Mouse (Mus musculus) kidney, embryonic 14.5 days (tissue): ENCODE results near the gene Xbp1. TPM values are rescaled to one million over a fixed set of nuclear protein-coding genes. Genes with fewer than 3 reads are reported as not detected.
"Not testable (repeated sequence)": the region's sequence is repeated elsewhere in the genome, so short reads cannot be mapped to it uniquely, and the experiment has no call there.

Experiments used
- ATAC-seq: fragments of 200-750 bp; cut with Nextera tagmentation; 2 replicates; pipeline ENCODE4 v1.8.0; 2017; ENCODE audit warnings: moderate number of reproducible peaks, mild to moderate bottlenecking, moderate TSS enrichment, moderate library complexity; ENCODE audit not compliant: low FRiP score, low TSS enrichment
- H3K27ac ChIP-seq: fragments of 300-500 bp; sonication (generic); 2 replicates; pipeline ENCODE4 v1.5.1; 2014; ENCODE audit warnings: low read depth, mild to moderate bottlenecking, low read length, moderate library complexity, mixed read lengths
- H3K27me3 ChIP-seq: fragments of 300-500 bp; sonication (generic); 2 replicates; pipeline ENCODE4 v1.6.1; 2014; ENCODE audit warnings: mild to moderate bottlenecking, low read length; ENCODE audit not compliant: control insufficient read depth, insufficient read depth
- H3K36me3 ChIP-seq: fragments of 300-500 bp; sonication (generic); 2 replicates; pipeline ENCODE4 v1.6.1; 2014; ENCODE audit warnings: low read length, mixed read lengths; ENCODE audit not compliant: control insufficient read depth, insufficient read depth
- H3K4me1 ChIP-seq: fragments of 300-500 bp; sonication (generic); 2 replicates; pipeline ENCODE4 v1.6.1; 2014; ENCODE audit warnings: low read length, mixed read lengths; ENCODE audit not compliant: control insufficient read depth, insufficient read depth
- H3K4me2 ChIP-seq: fragments of 300-500 bp; sonication (generic); replicated peaks from 2 replicates; pipeline ENCODE4 v1.6.1; 2014; ENCODE audit warnings: low read depth, mild to moderate bottlenecking, low read length
- H3K4me3 ChIP-seq: fragments of 300-500 bp; sonication (generic); 2 replicates; pipeline ENCODE4 v1.5.1; 2014; ENCODE audit warnings: mild to moderate bottlenecking, low read length
- H3K9ac ChIP-seq: fragments of 300-500 bp; sonication (generic); 2 replicates; pipeline ENCODE4 v1.6.1; 2014; ENCODE audit warnings: low read depth, mild to moderate bottlenecking, low read length, moderate library complexity
- H3K9me3 ChIP-seq: fragments of 300-500 bp; sonication (generic); 2 replicates; pipeline ENCODE4 v1.6.1; 2016; ENCODE audit warnings: low read length; ENCODE audit not compliant: control insufficient read depth
- WGBS: fragments of 180-500 bp; shearing (Covaris S2); extraction: QIAGEN DNeasy Blood & Tissue Kit; methylation state at CpG from one replicate; pipeline ENCODE4 v1.1.7; 2014; 5-methylcytosine and 5-hydroxymethylcytosine counted together
- polyA plus RNA-seq: library from polyadenylated mRNA; unstranded; fragments of >200 nt; fragmentation: Nextera tagmentation; extraction: Ambion mirVana; gene quantifications from 2 replicates; pipeline ENCODE4 v1.2.1, GENCODE M21; 2014

Gene Xbp1
- polyA plus RNA-seq, 1 experiment from 2014 or later = 174 TPM

DNA sequence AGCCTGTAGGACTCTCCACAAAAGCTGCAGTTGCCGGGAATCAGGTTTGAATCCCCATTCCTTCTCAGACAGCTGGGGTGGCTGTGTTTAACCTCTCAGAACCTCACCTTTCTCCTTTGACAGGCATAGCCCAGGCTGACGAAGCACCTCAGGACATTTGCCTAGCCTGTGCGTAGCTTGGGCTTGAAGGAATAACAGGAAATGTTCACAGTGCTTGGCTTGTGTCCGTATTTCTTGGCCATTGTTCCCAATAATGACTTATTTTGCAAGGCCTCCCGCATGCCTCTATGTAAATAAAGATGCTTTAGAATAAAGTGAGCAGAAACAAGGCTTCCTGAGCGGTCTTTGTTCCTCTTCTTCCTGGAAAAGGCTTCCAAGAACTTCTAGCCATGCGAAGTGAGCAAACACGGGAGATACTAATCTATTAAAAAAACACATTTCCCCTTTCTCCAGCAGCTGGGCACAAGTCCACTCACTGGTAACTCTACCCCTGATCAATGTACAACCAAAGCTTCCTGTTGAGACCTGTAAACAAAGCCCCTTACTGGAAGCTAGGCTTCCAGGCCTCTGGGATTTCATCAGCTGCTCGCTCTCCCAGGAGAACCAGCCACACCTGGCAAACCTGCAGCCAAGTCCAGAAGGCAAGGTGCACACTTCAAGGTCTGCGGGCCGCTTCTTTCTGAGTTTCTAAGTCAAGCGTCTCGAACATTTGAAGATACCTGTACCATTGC lies 21.4 kb upstream of the Xbp1 start:
- H3K4me2 ChIP-seq = no peak overlapping the region
- WGBS = 60% methylated on average over 13 of the region's 13 CpGs
- no peaks in the 10 kb centered on the region for H3K27me3 ChIP-seq
- H3K4me1 ChIP-seq = no peaks in the 10 kb centered on the region
- peak; percentile 52; the same call in 1 of the 2 replicates for ATAC-seq
- no peak overlapping the region for H3K4me3 ChIP-seq
- H3K9ac ChIP-seq = no peak overlapping the region
- H3K9me3 ChIP-seq = no peaks in the 10 kb centered on the region
- no peaks in the 10 kb centered on the region for H3K36me3 ChIP-seq
- H3K27ac ChIP-seq = peak overlapping the region; percentile 31; the same call in 1 of the 2 replicates

DNA sequence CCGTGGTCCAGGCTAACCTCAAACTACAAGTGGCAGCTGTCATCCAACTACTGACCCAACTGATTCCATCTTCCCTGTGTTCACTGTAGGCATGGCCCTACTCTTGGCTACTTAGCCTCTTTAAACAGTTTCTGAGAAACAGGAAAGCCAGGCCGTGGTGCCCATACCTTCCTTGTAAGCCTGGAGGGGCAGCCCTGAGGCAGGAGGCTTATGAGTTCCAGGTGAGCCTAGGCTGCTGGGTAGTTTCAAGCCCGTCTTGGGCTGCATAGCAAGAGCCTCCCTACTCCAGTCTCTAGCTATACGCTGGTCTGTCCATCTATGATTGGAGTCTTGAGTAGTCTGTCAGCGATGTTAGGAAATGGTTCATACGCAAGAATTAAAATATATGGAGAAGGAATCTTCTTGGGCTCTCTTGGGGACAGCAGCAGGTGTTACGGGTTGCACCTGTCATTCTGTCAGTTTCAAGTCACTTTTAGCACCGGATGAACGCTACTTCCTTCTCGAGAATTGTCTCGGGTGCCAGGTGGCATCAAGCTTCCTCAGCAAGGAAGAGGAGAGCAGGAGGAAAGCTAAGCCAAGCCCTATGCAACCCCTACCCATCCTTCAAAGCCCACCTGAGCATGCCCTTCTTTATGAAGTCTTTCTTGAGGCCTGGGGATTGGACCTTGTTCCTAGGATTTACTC lies 20.4 kb upstream of the Xbp1 start:
- Histone ChIP-seq H3K36me3 (no peaks in the 10 kb centered on the region), H3K4me1 (no peaks in the 10 kb centered on the region), H3K9ac (no peak overlapping the region), H3K9me3 (no peaks in the 10 kb centered on the region), H3K4me3 (no peak overlapping the region), H3K27ac (no peak overlapping the region), H3K27me3 (no peaks in the 10 kb centered on the region), H3K4me2 (no peak overlapping the region)
- 86% methylated on average over 11 of the region's 11 CpGs for WGBS
- ATAC-seq = no peak

DNA sequence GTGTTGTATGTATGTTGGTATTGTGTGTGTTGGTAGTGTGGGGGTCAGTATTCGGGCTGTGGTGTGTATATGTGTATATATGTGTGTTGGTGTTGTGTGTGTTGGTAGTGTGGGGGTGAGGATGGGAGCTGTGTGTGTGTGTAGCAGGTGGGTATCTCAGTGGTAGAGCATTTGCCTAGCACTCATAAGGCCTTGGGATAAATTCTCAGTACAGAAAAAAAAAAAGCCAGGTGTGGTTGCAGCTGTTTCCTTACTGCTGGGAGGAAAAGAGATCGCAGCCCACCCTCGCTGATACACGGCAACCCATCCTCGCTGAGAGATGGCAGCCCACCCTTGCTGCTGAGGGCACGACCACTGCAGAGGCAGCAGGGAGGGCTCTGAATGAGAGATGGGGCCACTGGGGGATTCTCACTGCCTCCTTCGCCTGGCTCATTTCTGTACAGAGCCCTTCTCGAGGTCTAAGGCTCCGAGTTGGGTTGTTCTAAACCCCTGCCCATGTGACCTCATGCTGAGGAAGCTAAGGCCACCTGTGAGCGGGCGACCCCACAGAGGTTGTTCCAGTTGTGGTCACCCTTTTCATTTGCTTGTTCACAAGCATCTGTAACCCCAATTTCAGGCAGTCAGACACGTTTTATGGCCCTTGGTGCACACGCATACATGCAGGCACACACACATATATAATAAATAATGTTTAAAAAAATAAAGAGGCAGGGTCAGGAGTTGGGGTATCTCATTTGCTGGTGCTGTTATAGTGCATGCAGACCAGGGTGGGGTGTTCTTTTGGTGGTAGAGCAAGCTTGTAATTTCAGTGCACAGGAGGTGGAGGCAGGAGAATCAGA lies 19.3 kb upstream of the Xbp1 start:
- no peak for ATAC-seq
- Histone ChIP-seq H3K9ac (no peak overlapping the region), H3K4me2 (no peak overlapping the region), H3K27ac (no peak overlapping the region), H3K4me3 (no peak overlapping the region), H3K27me3 (no peaks in the 10 kb centered on the region), H3K9me3 (no peaks in the 10 kb centered on the region), H3K4me1 (no peaks in the 10 kb centered on the region), H3K36me3 (no peaks in the 10 kb centered on the region)
- 77% methylated on average over 13 of the region's 13 CpGs for WGBS

DNA sequence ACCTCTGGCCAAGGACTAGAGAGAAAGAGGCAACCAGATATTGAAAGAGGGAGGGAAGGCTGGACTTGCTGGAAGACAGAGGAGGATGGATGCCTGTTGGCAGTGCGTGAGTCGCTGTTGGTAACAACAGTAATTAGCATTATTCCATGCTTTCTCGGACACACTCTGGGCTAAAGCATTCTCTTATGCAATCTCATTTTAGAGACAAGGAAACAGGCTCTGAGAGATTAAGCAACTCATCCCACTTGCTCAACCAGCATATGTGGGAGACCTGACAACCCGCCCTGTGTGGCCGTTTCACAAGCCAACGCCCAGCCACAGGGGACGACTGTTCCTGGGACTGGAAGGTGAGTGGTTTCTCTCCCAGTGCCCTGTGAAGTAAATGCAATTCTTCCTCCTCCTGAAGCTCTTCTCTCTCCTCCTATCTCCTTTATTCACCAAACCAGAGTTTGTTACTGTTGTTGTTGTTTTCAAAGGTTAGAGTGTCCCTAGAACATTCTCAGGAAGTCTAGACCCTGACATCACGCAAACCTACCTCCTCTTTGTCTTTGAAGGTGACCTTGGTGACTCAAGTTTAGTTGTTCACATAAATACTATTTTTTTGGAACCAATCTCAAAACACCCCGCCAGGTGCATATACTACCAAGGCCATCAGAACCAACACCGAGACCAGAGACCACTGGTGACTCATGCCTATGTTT lies 18.0 kb upstream of the Xbp1 start:
- no peak overlapping the region for H3K4me2 ChIP-seq
- no peak overlapping the region for H3K27ac ChIP-seq
- H3K9ac ChIP-seq = no peak overlapping the region
- no peaks in the 10 kb centered on the region for H3K27me3 ChIP-seq
- no peak overlapping the region for H3K4me3 ChIP-seq
- no peaks in the 10 kb centered on the region for H3K4me1 ChIP-seq
- WGBS = 85% methylated on average over 10 of the region's 10 CpGs
- H3K36me3 ChIP-seq = no peaks in the 10 kb centered on the region
- no peak for ATAC-seq
- no peaks in the 10 kb centered on the region for H3K9me3 ChIP-seq

DNA sequence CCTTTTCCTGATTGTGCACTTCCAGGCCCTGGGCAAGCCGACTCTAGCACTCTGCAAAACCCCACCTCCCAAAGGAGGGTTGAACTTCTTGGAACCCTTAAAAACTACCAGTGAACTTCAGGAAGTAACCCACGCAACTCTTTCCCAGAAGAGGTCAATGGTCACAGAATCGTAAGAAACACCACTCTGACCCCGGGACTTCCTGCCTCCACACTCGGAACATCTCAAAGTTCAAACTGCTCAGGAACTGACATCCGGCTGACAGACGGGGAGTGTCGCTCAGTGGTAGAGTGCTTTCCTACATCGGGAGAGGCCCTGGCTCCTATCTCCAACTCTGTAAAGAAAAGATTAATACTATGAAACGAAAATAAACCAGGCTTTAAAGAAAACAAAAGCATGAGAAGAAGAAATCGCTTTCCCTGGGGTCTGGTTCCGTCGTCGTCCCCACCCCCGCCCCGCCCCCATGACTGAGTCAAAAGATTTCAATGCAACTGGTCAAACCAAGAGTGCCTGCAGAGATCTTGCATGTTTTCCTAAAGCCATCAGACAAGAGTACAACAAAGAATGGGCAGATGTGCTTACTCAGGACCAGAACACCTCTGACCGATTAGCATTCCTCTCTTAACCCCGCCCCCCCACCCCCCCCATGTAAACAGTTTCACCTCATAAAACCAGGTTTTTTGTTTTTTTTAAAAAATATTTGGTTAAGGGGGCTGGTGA lies 14.4 kb upstream of the Xbp1 start:
- Histone ChIP-seq H3K4me2 (peak overlapping the region; percentile 39), H3K9ac (peak overlapping the region; percentile 18; the same call in 1 of the 2 replicates), H3K27ac (peak overlapping the region; percentile 44; the same call in 1 of the 2 replicates), H3K9me3 (no peaks in the 10 kb centered on the region), H3K4me3 (peak overlapping the region; percentile 10; the same call in 1 of the 2 replicates), H3K4me1 (no peaks in the 10 kb centered on the region), H3K27me3 (no peaks in the 10 kb centered on the region), H3K36me3 (no peaks in the 10 kb centered on the region)
- peak; percentile 81 for ATAC-seq
- WGBS = 17% methylated on average over 18 of the region's 18 CpGs

DNA sequence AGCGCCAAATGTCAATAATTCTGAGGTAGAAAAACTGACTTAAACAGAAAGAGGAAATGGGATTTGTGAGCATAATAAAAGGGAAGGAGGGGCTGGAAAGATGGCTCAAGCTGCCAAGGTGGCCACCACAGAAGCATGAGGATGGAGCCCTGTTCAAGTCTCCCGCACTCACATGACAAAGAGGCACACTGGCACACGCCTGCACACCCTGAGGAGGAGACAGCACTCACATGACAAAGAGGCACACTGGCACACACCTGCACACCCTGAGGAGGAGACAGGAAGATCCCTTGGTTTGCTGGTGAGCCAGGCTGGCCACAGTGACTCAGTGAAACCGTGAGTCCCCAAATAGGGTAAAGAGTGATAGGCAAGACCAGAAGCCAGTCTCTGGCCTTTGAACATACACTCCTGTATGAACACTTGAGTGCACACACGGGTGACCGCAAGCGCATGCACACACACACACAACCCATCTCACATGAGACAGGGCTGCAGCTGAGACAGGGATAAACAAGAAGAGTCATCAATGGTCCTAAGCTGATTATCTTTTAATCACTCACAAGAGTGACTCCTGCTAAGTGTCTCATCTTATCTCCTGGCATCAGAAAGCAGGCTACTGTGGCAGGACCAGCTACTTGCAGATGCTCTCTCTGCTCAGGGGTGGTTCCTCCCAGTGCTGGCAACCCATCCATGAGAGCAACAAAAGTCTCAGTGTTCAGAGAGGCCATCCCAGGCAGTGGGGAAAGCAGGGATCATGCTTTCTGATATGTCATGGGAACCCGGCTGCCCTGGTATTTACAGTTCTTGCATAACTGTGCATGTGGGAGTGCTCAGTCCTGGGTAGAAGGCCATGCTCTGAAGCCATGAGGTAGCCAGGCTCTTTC lies 11.0 kb upstream of the Xbp1 start:
- no peak for ATAC-seq
- Histone ChIP-seq H3K9ac (no peak overlapping the region), H3K4me3 (no peak overlapping the region)

DNA sequence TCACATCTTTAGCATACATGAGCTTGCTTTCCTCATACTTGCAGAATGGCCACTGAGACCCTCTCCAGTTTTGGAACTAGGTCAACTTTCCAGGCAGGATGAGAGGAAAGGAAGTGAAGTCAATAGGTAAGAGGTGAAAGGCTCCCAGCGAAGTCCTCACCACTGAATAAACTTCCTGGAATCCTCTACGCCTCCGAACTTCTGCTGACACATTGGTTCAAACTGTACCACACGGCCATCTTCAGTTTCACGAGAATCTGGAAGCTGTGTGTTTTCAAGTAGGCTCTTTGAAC lies 10.4 kb upstream of the Xbp1 start:
- no peak overlapping the region for H3K9ac ChIP-seq
- no peak overlapping the region for H3K27ac ChIP-seq
- H3K4me3 ChIP-seq = no peak overlapping the region
- WGBS = 61% methylated on average over 5 of the region's 5 CpGs
- H3K9me3 ChIP-seq = no peaks in the 10 kb centered on the region
- no peaks in the 10 kb centered on the region for H3K4me1 ChIP-seq
- no peak overlapping the region for H3K4me2 ChIP-seq
- ATAC-seq = no peak
- H3K36me3 ChIP-seq = no peaks in the 10 kb centered on the region
- no peaks in the 10 kb centered on the region for H3K27me3 ChIP-seq

More for the DNA sequence above, 11.0 kb upstream of the Xbp1 start:
- H3K27ac ChIP-seq = no peak overlapping the region
- 82% methylated on average over 8 of the region's 8 CpGs for WGBS
- H3K4me2 ChIP-seq = no peak overlapping the region
- H3K36me3 ChIP-seq = no peaks in the 10 kb centered on the region
- no peaks in the 10 kb centered on the region for H3K27me3 ChIP-seq
- H3K9me3 ChIP-seq = no peaks in the 10 kb centered on the region
- H3K4me1 ChIP-seq = no peaks in the 10 kb centered on the region

DNA sequence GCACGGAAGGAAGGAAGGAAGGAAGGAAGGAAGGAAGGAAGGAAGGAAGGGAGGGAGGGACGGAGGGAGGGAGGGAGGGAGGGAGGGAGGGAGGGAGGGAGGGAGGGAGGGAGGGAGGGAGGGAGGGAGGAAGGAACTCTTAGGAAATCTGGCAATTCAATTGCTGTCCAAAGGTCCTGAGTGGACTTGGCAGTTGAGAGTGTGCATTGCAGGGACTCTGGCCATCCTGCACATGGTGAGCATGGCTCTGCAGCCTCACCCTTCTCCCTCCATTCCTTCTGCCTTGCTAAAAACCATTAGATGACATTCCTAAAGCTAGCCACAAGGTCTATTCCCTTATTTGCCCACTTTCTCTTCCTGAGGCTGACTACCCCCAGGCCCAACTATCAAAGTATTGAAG lies 9.8 kb upstream of the Xbp1 start:
- WGBS = no CpG with 5 or more reads among the region's 2 CpGs
- not testable (repeated sequence) for H3K4me3 ChIP-seq, H3K27ac ChIP-seq, H3K4me2 ChIP-seq, H3K27me3 ChIP-seq, H3K36me3 ChIP-seq, ATAC-seq, H3K9ac ChIP-seq, H3K4me1 ChIP-seq, H3K9me3 ChIP-seq
